Mouse (Mus musculus): ENCODE data around the gene Tsga10ip. TPM values are rescaled to one million over a fixed set of nuclear protein-coding genes. Genes with fewer than 3 reads are reported as not detected.

The Tsga10ip gene
- polyA plus RNA-seq, 1 experiment = not detected

GRCm38 (mm10) chr19:5390416-5390815 lies 11.9 kb downstream of the Tsga10ip start:
- 70% methylated on average over 8 of the region's 8 CpGs for WGBS
- H3K4me1 ChIP-seq (ENCODE audit: control insufficient read depth, insufficient read depth, low read length) = peaks cover 1% of the 10 kb centered on the region; the same call in 1 of the 2 replicates
- H3K4me3 ChIP-seq (replicated peaks; ENCODE audit: control insufficient read depth, low read depth, low read length) = peak overlapping the region; percentile 19
- peak overlapping the region; percentile 90 for H3K27ac ChIP-seq (ENCODE audit: control insufficient read depth, insufficient read depth, low read depth, low read length, poor library complexity)
- TF ChIP-seq POLR2A (IDR thresholded peaks at IDR 0.05; ENCODE audit: borderline replicate concordance, control insufficient read depth, low read depth, low read length) (no peak), CTCF (IDR thresholded peaks at IDR 0.05; ENCODE audit: control insufficient read depth, insufficient read depth, low read length) (no peak)

- H3K27ac ChIP-seq (ENCODE audit: control insufficient read depth, insufficient read depth, low read depth, low read length, poor library complexity) = peak overlapping the region; percentile 90
- under 1% methylated on average over 12 of the region's 12 CpGs for WGBS
- peaks cover 1% of the 10 kb centered on the region; the same call in 1 of the 2 replicates for H3K4me1 ChIP-seq (ENCODE audit: control insufficient read depth, insufficient read depth, low read length)
- no peak for TF ChIP-seq CTCF (IDR thresholded peaks at IDR 0.05; ENCODE audit: control insufficient read depth, insufficient read depth, low read length)
- TF ChIP-seq POLR2A (IDR thresholded peaks at IDR 0.05; ENCODE audit: borderline replicate concordance, control insufficient read depth, low read depth, low read length) = peak; percentile 48; the same call in 1 of the 2 replicates
- peak overlapping the region; percentile 68 for H3K4me3 ChIP-seq (replicated peaks; ENCODE audit: control insufficient read depth, low read depth, low read length)
These were observed 12.7 kb downstream of the Tsga10ip start for GRCm38 (mm10) chr19:5389647-5390046.

GRCm38 (mm10) chr19:5388588-5389242 lies 13.6 kb downstream of the Tsga10ip start, which contains the start of gene Sart1:
Sart1 (minus strand) TSS chr19:5388703.
- Histone ChIP-seq H3K4me3 (replicated peaks; ENCODE audit: control insufficient read depth, low read depth, low read length) (peak within 1 kb of the TSS; percentile 89), H3K27ac (ENCODE audit: control insufficient read depth, insufficient read depth, low read depth, low read length, poor library complexity) (peak within 1 kb of the TSS; percentile 90), H3K4me1 (ENCODE audit: control insufficient read depth, insufficient read depth, low read length) (peaks cover 1% of the 10 kb centered on the region; the same call in 1 of the 2 replicates)
- TF ChIP-seq CTCF (IDR thresholded peaks at IDR 0.05; ENCODE audit: control insufficient read depth, insufficient read depth, low read length) (no peak), POLR2A (IDR thresholded peaks at IDR 0.05; ENCODE audit: borderline replicate concordance, control insufficient read depth, low read depth, low read length) (peak; percentile 97)
- WGBS = under 1% methylated on average over 43 of the region's 43 CpGs

- TF ChIP-seq CTCF (IDR thresholded peaks at IDR 0.05; ENCODE audit: control insufficient read depth, insufficient read depth, low read length) (no peak), POLR2A (IDR thresholded peaks at IDR 0.05; ENCODE audit: borderline replicate concordance, control insufficient read depth, low read depth, low read length) (no peak)
- under 1% methylated on average over 43 of the region's 43 CpGs for WGBS
- H3K4me1 ChIP-seq (ENCODE audit: control insufficient read depth, insufficient read depth, low read length) = peaks cover 1% of the 10 kb centered on the region; the same call in 1 of the 2 replicates
- peak overlapping the region; percentile 89 for H3K4me3 ChIP-seq (replicated peaks; ENCODE audit: control insufficient read depth, low read depth, low read length)
- H3K27ac ChIP-seq (ENCODE audit: control insufficient read depth, insufficient read depth, low read depth, low read length, poor library complexity) = peak overlapping the region; percentile 90
These were observed 14.3 kb downstream of the Tsga10ip start for GRCm38 (mm10) chr19:5388011-5388441.

- Histone ChIP-seq H3K4me3 (replicated peaks; ENCODE audit: control insufficient read depth, low read depth, low read length) (no peak overlapping the region), H3K27ac (ENCODE audit: control insufficient read depth, insufficient read depth, low read depth, low read length, poor library complexity) (no peak overlapping the region), H3K4me1 (ENCODE audit: control insufficient read depth, insufficient read depth, low read length) (peaks cover 1% of the 10 kb centered on the region; the same call in 1 of the 2 replicates)
- 84% methylated on average over 8 of the region's 8 CpGs for WGBS
- TF ChIP-seq POLR2A (IDR thresholded peaks at IDR 0.05; ENCODE audit: borderline replicate concordance, control insufficient read depth, low read depth, low read length) (no peak), CTCF (IDR thresholded peaks at IDR 0.05; ENCODE audit: control insufficient read depth, insufficient read depth, low read length) (no peak)
These were observed 17.6 kb downstream of the Tsga10ip start for GRCm38 (mm10) chr19:5384715-5385114.

GRCm38 (mm10) chr19:5383326-5383725 lies 19.0 kb downstream of the Tsga10ip start:
- 92% methylated on average over 12 of the region's 12 CpGs for WGBS
- TF ChIP-seq CTCF (IDR thresholded peaks at IDR 0.05; ENCODE audit: control insufficient read depth, insufficient read depth, low read length) = no peak
- no peak for TF ChIP-seq POLR2A (IDR thresholded peaks at IDR 0.05; ENCODE audit: borderline replicate concordance, control insufficient read depth, low read depth, low read length)
- Histone ChIP-seq H3K4me1 (ENCODE audit: control insufficient read depth, insufficient read depth, low read length) (peaks cover 1% of the 10 kb centered on the region; the same call in 1 of the 2 replicates), H3K4me3 (replicated peaks; ENCODE audit: control insufficient read depth, low read depth, low read length) (no peak overlapping the region), H3K27ac (ENCODE audit: control insufficient read depth, insufficient read depth, low read depth, low read length, poor library complexity) (no peak overlapping the region)

GRCm38 (mm10) chr19:5377446-5377845 lies 24.9 kb downstream of the Tsga10ip start:
- no peak for TF ChIP-seq CTCF (IDR thresholded peaks at IDR 0.05; ENCODE audit: control insufficient read depth, insufficient read depth, low read length)
- TF ChIP-seq POLR2A (IDR thresholded peaks at IDR 0.05; ENCODE audit: borderline replicate concordance, control insufficient read depth, low read depth, low read length) = no peak
- 88% methylated on average over 1 of the region's 1 CpGs for WGBS
- Histone ChIP-seq H3K4me3 (replicated peaks; ENCODE audit: control insufficient read depth, low read depth, low read length) (no peak overlapping the region), H3K4me1 (ENCODE audit: control insufficient read depth, insufficient read depth, low read length) (no peaks in the 10 kb centered on the region), H3K27ac (ENCODE audit: control insufficient read depth, insufficient read depth, low read depth, low read length, poor library complexity) (no peak overlapping the region)

GRCm38 (mm10) chr19:5374748-5375147 lies 27.6 kb downstream of the Tsga10ip start:
- no peak overlapping the region for H3K4me3 ChIP-seq (replicated peaks; ENCODE audit: control insufficient read depth, low read depth, low read length)
- TF ChIP-seq POLR2A (IDR thresholded peaks at IDR 0.05; ENCODE audit: borderline replicate concordance, control insufficient read depth, low read depth, low read length) (no peak), CTCF (IDR thresholded peaks at IDR 0.05; ENCODE audit: control insufficient read depth, insufficient read depth, low read length) (no peak)
- no peaks in the 10 kb centered on the region for H3K4me1 ChIP-seq (ENCODE audit: control insufficient read depth, insufficient read depth, low read length)
- H3K27ac ChIP-seq (ENCODE audit: control insufficient read depth, insufficient read depth, low read depth, low read length, poor library complexity) = no peak overlapping the region
- WGBS = 86% methylated on average over 4 of the region's 4 CpGs
